Mouse (Mus musculus) kidney, embryonic 14.5 days (tissue): ENCODE results near the gene Col6a4. TPM values are rescaled to one million over a fixed set of nuclear protein-coding genes. Genes with fewer than 3 reads are reported as not detected.

Source experiments
- ATAC-seq: fragments of 200-750 bp; cut with Nextera tagmentation; 2 replicates; pipeline ENCODE4 v1.8.0; 2017; ENCODE audit warnings: moderate number of reproducible peaks, mild to moderate bottlenecking, moderate TSS enrichment, moderate library complexity; ENCODE audit not compliant: low FRiP score, low TSS enrichment
- H3K27ac ChIP-seq: fragments of 300-500 bp; sonication (generic); 2 replicates; pipeline ENCODE4 v1.5.1; 2014; ENCODE audit warnings: low read depth, mild to moderate bottlenecking, low read length, moderate library complexity, mixed read lengths
- H3K27me3 ChIP-seq: fragments of 300-500 bp; sonication (generic); 2 replicates; pipeline ENCODE4 v1.6.1; 2014; ENCODE audit warnings: mild to moderate bottlenecking, low read length; ENCODE audit not compliant: control insufficient read depth, insufficient read depth
- H3K36me3 ChIP-seq: fragments of 300-500 bp; sonication (generic); 2 replicates; pipeline ENCODE4 v1.6.1; 2014; ENCODE audit warnings: low read length, mixed read lengths; ENCODE audit not compliant: control insufficient read depth, insufficient read depth
- H3K4me1 ChIP-seq: fragments of 300-500 bp; sonication (generic); 2 replicates; pipeline ENCODE4 v1.6.1; 2014; ENCODE audit warnings: low read length, mixed read lengths; ENCODE audit not compliant: control insufficient read depth, insufficient read depth
- H3K4me2 ChIP-seq: fragments of 300-500 bp; sonication (generic); replicated peaks from 2 replicates; pipeline ENCODE4 v1.6.1; 2014; ENCODE audit warnings: low read depth, mild to moderate bottlenecking, low read length
- H3K4me3 ChIP-seq: fragments of 300-500 bp; sonication (generic); 2 replicates; pipeline ENCODE4 v1.5.1; 2014; ENCODE audit warnings: mild to moderate bottlenecking, low read length
- H3K9ac ChIP-seq: fragments of 300-500 bp; sonication (generic); 2 replicates; pipeline ENCODE4 v1.6.1; 2014; ENCODE audit warnings: low read depth, mild to moderate bottlenecking, low read length, moderate library complexity
- H3K9me3 ChIP-seq: fragments of 300-500 bp; sonication (generic); 2 replicates; pipeline ENCODE4 v1.6.1; 2016; ENCODE audit warnings: low read length; ENCODE audit not compliant: control insufficient read depth
- WGBS: fragments of 180-500 bp; shearing (Covaris S2); extraction: QIAGEN DNeasy Blood & Tissue Kit; methylation state at CpG from one replicate; pipeline ENCODE4 v1.1.7; 2014; 5-methylcytosine and 5-hydroxymethylcytosine counted together
- polyA plus RNA-seq: library from polyadenylated mRNA; unstranded; fragments of >200 nt; fragmentation: Nextera tagmentation; extraction: Ambion mirVana; gene quantifications from 2 replicates; pipeline ENCODE4 v1.2.1, GENCODE M21; 2014

The Col6a4 gene
- polyA plus RNA-seq, 1 experiment from 2014 or later: 0.76 TPM

- Histone ChIP-seq H3K27me3 (no peaks in the 10 kb centered on the region), H3K9me3 (no peaks in the 10 kb centered on the region), H3K27ac (no peak overlapping the region), H3K36me3 (no peaks in the 10 kb centered on the region), H3K4me1 (no peaks in the 10 kb centered on the region), H3K9ac (no peak overlapping the region), H3K4me3 (no peak overlapping the region), H3K4me2 (no peak overlapping the region)
- ATAC-seq: no peak
- 76% methylated on average over 5 of the region's 5 CpGs for WGBS
Measured at GRCm38 (mm10) chr9:106081528-106081927, 15.1 kb downstream of the Col6a4 start.

GRCm38 (mm10) chr9:106080261-106081033 is 16.1 kb downstream of the Col6a4 start:
- 63% methylated on average over 12 of the region's 12 CpGs for WGBS
- ATAC-seq: peak; percentile 28; the same call in 1 of the 2 replicates
- no peaks in the 10 kb centered on the region for H3K4me1 ChIP-seq
- H3K4me3 ChIP-seq: no peak overlapping the region
- no peak overlapping the region for H3K4me2 ChIP-seq
- H3K36me3 ChIP-seq: no peaks in the 10 kb centered on the region
- H3K27me3 ChIP-seq: no peaks in the 10 kb centered on the region
- no peak overlapping the region for H3K9ac ChIP-seq
- no peak overlapping the region for H3K27ac ChIP-seq
- no peaks in the 10 kb centered on the region for H3K9me3 ChIP-seq

- H3K36me3 ChIP-seq: no peaks in the 10 kb centered on the region
- ATAC-seq: no peak
- WGBS: 72% methylated on average over 3 of the region's 3 CpGs
- no peaks in the 10 kb centered on the region for H3K9me3 ChIP-seq
- H3K4me2 ChIP-seq: no peak overlapping the region
- H3K27me3 ChIP-seq: no peaks in the 10 kb centered on the region
- no peaks in the 10 kb centered on the region for H3K4me1 ChIP-seq
- H3K27ac ChIP-seq: no peak overlapping the region
- H3K4me3 ChIP-seq: no peak overlapping the region
- no peak overlapping the region for H3K9ac ChIP-seq
Measured at GRCm38 (mm10) chr9:106077953-106078352, 18.6 kb downstream of the Col6a4 start.

GRCm38 (mm10) chr9:106076234-106076633 is 20.3 kb downstream of the Col6a4 start:
- no peak overlapping the region for H3K9ac ChIP-seq
- no peak overlapping the region for H3K27ac ChIP-seq
- no peak overlapping the region for H3K4me3 ChIP-seq
- H3K9me3 ChIP-seq: no peaks in the 10 kb centered on the region
- no peaks in the 10 kb centered on the region for H3K36me3 ChIP-seq
- ATAC-seq: no peak
- 79% methylated on average over 5 of the region's 5 CpGs for WGBS
- no peaks in the 10 kb centered on the region for H3K27me3 ChIP-seq
- H3K4me1 ChIP-seq: no peaks in the 10 kb centered on the region
- no peak overlapping the region for H3K4me2 ChIP-seq

- no peaks in the 10 kb centered on the region for H3K36me3 ChIP-seq
- no peak overlapping the region for H3K27ac ChIP-seq
- H3K4me1 ChIP-seq: no peaks in the 10 kb centered on the region
- no peak overlapping the region for H3K4me3 ChIP-seq
- no peak for ATAC-seq
- H3K9ac ChIP-seq: no peak overlapping the region
- H3K27me3 ChIP-seq: no peaks in the 10 kb centered on the region
- no peak overlapping the region for H3K4me2 ChIP-seq
- no peaks in the 10 kb centered on the region for H3K9me3 ChIP-seq
- WGBS: 82% methylated on average over 4 of the region's 4 CpGs
Measured at GRCm38 (mm10) chr9:106073956-106074355, 22.6 kb downstream of the Col6a4 start.

- Histone ChIP-seq H3K9ac (no peak overlapping the region), H3K4me1 (no peaks in the 10 kb centered on the region), H3K27me3 (no peaks in the 10 kb centered on the region), H3K4me2 (no peak overlapping the region), H3K27ac (no peak overlapping the region), H3K9me3 (no peaks in the 10 kb centered on the region), H3K36me3 (no peaks in the 10 kb centered on the region), H3K4me3 (no peak overlapping the region)
- 77% methylated on average over 6 of the region's 6 CpGs for WGBS
- ATAC-seq: no peak
Measured at GRCm38 (mm10) chr9:106071651-106072050, 24.9 kb downstream of the Col6a4 start.

- Histone ChIP-seq H3K4me2 (no peak overlapping the region), H3K4me1 (no peaks in the 10 kb centered on the region), H3K9ac (no peak overlapping the region), H3K36me3 (no peaks in the 10 kb centered on the region), H3K27ac (no peak overlapping the region), H3K4me3 (no peak overlapping the region), H3K27me3 (no peaks in the 10 kb centered on the region), H3K9me3 (no peaks in the 10 kb centered on the region)
- ATAC-seq: no peak
- WGBS: 89% methylated on average over 4 of the region's 4 CpGs
Measured at GRCm38 (mm10) chr9:106053446-106053845, 43.1 kb downstream of the Col6a4 start.

GRCm38 (mm10) chr9:106043921-106044503 is 52.6 kb downstream of the Col6a4 start:
- Histone ChIP-seq H3K27ac (no peak overlapping the region), H3K4me3 (no peak overlapping the region), H3K4me2 (no peak overlapping the region), H3K36me3 (no peaks in the 10 kb centered on the region), H3K4me1 (no peaks in the 10 kb centered on the region), H3K9me3 (no peaks in the 10 kb centered on the region), H3K9ac (no peak overlapping the region), H3K27me3 (no peaks in the 10 kb centered on the region)
- peak; percentile 39; the same call in 1 of the 2 replicates for ATAC-seq
- 56% methylated on average over 9 of the region's 9 CpGs for WGBS

- H3K27me3 ChIP-seq: no peaks in the 10 kb centered on the region
- 80% methylated on average over 8 of the region's 8 CpGs for WGBS
- H3K4me3 ChIP-seq: no peak overlapping the region
- H3K27ac ChIP-seq: no peak overlapping the region
- H3K9ac ChIP-seq: no peak overlapping the region
- H3K36me3 ChIP-seq: no peaks in the 10 kb centered on the region
- ATAC-seq: no peak
- no peaks in the 10 kb centered on the region for H3K4me1 ChIP-seq
- no peaks in the 10 kb centered on the region for H3K9me3 ChIP-seq
- H3K4me2 ChIP-seq: no peak overlapping the region
Measured at GRCm38 (mm10) chr9:106039915-106040659, 56.5 kb downstream of the Col6a4 start.
